Mouse (Mus musculus): ENCODE data around the gene Prps1l3.

The Prps1l3 gene

DNA sequence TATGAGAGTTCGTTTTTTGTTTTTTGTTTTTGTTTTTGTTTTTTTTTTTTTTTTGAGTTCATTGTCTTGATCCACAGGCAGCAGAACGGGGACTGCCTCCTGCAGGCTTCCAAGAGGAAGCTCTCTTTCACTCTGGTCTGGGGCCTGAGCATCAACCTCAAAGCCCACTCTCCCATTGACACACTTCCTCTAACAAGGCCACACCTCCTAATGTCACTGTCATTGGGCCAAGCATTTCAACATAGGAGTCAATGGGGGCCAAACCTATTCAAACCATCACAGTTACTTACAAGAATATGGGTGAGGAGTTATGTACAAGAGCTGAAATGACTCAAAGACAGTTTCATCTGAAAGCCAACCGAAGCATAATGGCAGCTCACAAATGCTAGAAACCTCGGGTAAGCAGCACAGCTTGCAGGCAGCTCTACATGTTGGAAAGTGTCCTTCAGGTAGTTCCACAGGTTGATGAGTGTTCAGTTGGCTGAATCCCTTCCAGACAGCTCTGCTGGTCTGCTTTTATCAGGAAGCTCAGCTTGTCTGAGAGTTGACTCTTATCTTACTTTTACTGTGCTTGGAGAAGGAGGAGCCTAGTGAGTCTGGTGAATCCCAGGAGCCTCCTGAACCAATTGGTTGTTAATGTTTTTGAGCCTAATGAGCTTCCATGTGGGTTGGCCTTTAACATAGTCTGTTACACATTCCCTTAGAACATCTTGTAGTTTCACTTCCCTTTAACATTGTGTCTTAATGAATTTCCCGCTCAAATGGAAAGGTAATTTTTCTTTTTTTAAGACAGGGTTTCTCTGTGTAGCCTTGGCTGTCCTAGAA, 13.7 kb downstream of the Prps1l3 start:
- no peak for DNase-seq

DNA sequence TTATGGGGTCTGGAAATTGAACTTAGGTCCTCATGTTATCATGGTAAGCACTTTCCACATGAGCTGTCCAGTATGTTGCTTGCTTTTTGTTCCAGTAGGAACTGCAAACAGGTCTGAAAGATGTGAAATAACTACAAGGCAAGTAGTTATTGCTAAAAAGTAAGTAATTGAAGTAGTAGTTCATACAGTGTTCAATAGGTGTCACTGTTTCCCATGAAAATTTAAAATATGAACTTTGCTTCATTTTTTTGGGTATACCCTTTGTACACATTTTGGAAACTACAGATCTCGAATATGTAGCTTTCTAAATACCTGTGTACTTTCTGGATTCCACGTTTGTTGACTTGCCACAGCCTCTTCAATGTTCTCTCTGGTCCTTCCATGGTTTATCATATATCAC, 28.4 kb downstream of the Prps1l3 start:
- DNase-seq: no peak

DNA sequence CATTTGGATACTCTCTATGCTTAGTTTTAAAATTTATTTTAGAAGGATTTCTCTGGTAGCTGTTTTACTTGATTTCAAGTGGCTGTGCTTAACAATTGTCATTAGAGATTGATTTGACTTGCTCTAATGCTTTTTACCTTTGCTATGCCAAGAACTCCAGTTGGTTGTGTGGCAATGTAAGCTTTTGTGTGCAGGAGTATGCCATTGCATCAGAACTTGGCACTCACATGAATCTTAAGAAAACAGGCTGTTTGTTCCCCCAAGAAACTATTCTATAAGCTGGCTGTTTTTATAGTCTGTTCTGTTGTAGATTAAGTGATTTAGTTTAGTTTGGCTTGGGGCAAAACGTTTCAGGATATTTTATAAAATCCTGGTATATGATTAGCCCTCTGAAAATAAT, 45.2 kb downstream of the Prps1l3 start:
- no peak for DNase-seq

DNA sequence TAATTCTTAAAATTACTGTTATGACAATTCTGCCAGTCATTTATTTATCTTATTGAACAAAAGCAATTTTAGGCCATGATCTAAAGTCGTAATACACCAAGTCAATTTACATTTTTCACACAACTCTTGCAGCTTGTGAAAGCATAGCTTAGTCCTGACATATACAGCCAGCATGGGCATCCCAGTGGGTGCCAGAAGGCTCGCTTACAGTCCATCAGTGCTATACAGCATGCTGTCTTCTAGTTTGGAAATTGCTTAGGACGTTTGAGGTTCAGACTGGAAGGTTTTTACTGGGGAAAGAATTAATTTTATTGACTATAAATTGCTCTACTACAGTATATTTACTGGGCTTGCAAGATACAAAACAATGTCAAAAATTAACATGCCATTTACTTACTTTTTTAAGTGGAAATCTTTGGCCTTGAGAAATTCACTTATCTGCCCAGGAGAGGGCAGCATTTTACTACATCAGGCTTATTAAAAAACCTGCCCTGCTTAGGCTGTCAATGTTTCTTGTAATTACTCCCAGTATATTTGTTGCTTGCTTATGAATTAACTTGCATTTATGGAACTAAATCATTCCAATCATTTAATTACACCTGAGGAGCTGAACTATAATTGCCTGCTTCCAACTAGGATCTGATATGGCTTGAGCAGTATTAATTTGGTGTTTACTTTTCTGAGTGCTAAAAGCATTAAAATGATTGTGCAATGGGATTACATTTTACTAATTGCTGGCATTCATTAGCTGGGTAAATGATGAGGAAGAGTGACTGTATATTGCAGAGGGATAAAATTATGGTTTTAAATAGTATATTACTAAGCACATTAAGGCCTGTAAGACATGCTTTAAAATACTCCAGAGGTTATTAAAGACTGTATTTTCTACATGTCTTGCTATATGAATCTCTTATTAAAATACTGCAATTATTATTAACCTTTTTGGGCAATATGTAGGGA, 51.2 kb downstream of the Prps1l3 start:
- DNase-seq: peak; percentile 10

DNA sequence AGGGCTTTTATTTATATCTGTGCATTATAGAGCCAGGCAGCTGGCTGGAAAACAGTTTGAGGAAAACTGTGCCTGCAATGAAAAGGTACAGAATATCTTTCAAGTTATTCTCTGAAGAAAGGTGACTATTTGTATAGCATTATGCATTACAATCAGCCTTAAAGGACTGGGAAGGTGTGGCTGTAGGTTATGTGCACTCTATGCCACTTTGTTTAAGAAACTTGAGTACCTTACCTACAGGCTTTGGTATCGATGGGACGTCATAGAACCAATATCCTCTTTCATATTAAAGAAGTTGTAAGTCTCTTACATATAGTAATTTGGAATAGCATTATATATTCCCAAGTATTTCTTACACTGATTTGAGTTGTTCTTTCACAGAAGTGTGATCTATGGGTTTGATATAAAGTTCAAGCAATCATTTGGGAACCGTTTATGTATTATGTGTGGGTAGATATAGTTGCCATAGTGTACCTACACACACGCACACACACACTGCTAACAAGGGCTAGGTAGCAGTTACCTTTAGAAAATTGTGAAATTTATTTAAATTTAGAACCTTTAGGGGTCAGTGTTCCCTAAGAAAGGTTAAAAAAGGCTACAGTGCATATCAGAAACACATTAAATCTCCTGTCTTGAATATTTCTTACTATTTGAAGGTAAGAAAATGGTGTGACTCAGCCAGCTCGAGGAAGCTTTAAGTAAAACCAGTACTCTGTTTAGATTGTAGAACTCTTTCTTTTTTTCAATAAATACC, 55.3 kb downstream of the Prps1l3 start:
- no peak for DNase-seq

All from cerebellum, adult 8-10 months (tissue).